Mouse (Mus musculus) neural tube, embryonic 13.5 days (tissue): ENCODE data around the gene Slc17a8. TPM values are rescaled to one million over a fixed set of nuclear protein-coding genes. Genes with fewer than 3 reads are reported as not detected.

Source experiments
- polyA plus RNA-seq: library from polyadenylated mRNA; unstranded; fragments of >200 nt; fragmentation: Nextera tagmentation; extraction: Ambion mirVana; gene quantifications from 2 replicates; pipeline ENCODE4 v1.2.1, GENCODE M21; 2015

The Slc17a8 gene
- polyA plus RNA-seq, 1 experiment from 2014 or later = 0.14 TPM

Other genes with a start within 250 kb of the Slc17a8 start
- gene Gas2l3, start 177.3 kb downstream of the Slc17a8 start, polyA plus RNA-seq = 5.8 and 6.3 TPM in 2 replicates
- gene Nr1h4, start 87.7 kb downstream of the Slc17a8 start, polyA plus RNA-seq = not detected in 2 replicates
- gene Scyl2, start 65.0 kb upstream of the Slc17a8 start, polyA plus RNA-seq = 8.6 and 9.1 TPM in 2 replicates
- 54.7 and 59.0 TPM in 2 replicates for gene Actr6, start 111.0 kb upstream of the Slc17a8 start, polyA plus RNA-seq
- gene Uhrf1bp1l, start 123.7 kb upstream of the Slc17a8 start, polyA plus RNA-seq = 31.2 and 31.3 TPM in 2 replicates